Mouse (Mus musculus): ENCODE results near the gene Acpp. TPM values are rescaled to one million over a fixed set of nuclear protein-coding genes. Genes with fewer than 3 reads are reported as not detected.
"Not testable (repeated sequence)": the region's sequence is repeated elsewhere in the genome, so short reads cannot be mapped to it uniquely, and the experiment has no call there.

Gene Acpp
- polyA plus RNA-seq, 2 experiments: 0.17 to 0.20 TPM

GRCm38 (mm10) chr9:104366983-104367382 is 29.4 kb upstream of the Acpp start:
- WGBS (ENCODE audit: insufficient replicate concordance): 57% methylated on average over 2 of the region's 2 CpGs
- no peaks in the 10 kb centered on the region for H3K9me3 ChIP-seq (ENCODE audit: control insufficient read depth, low read length)

GRCm38 (mm10) chr9:104361951-104362350 is 24.4 kb upstream of the Acpp start:
- H3K27me3 ChIP-seq (ENCODE audit: control insufficient read depth, insufficient read depth, low read length); H3K9me3 ChIP-seq (ENCODE audit: control insufficient read depth, low read length); H3K36me3 ChIP-seq (replicated peaks; ENCODE audit: control insufficient read depth, insufficient read depth, low read depth); DNase-seq (ENCODE audit: low read depth in 3 of 3, low spot score in 3 of 3); H3K4me2 ChIP-seq (ENCODE audit: low read depth); H3K4me3 ChIP-seq (ENCODE audit: insufficient read depth in 1 of 2, low read depth in 2 of 2, low read length in 2 of 2); H3K9ac ChIP-seq (replicated peaks); ATAC-seq (ENCODE audit: insufficient read depth); H3K27ac ChIP-seq; H3K4me1 ChIP-seq (replicated peaks; ENCODE audit: control insufficient read depth in 2 of 2, insufficient read depth in 2 of 2, low read length in 1 of 2): not testable (repeated sequence)
- WGBS (ENCODE audit: insufficient replicate concordance): 44% methylated on average over 1 of the region's 1 CpGs

More at GRCm38 (mm10) chr9:104366983-104367382, 29.4 kb upstream of the Acpp start:
- ATAC-seq (ENCODE audit: insufficient read depth): no peak
- Histone ChIP-seq H3K4me1 (replicated peaks; ENCODE audit: control insufficient read depth in 2 of 2, insufficient read depth in 2 of 2, low read length in 1 of 2) (no peaks in the 10 kb centered on the region), H3K27ac (no peak overlapping the region), H3K4me3 (ENCODE audit: insufficient read depth in 1 of 2, low read depth in 2 of 2, low read length in 2 of 2) (no peak overlapping the region), H3K27me3 (ENCODE audit: control insufficient read depth, insufficient read depth, low read length) (no peaks in the 10 kb centered on the region), H3K4me2 (ENCODE audit: low read depth) (no peak overlapping the region), H3K9ac (replicated peaks) (no peak overlapping the region), H3K36me3 (replicated peaks; ENCODE audit: control insufficient read depth, insufficient read depth, low read depth) (no peaks in the 10 kb centered on the region)
- TF ChIP-seq CTCF (IDR thresholded peaks at IDR 0.05; ENCODE audit: low read depth) (peak; percentile 27; the same call in 1 of the 2 replicates), EP300 (IDR thresholded peaks at IDR 0.05; ENCODE audit: low read depth) (no peak)
- DNase-seq (ENCODE audit: low read depth in 3 of 3, low spot score in 3 of 3): no peak

- Histone ChIP-seq H3K36me3 (replicated peaks; ENCODE audit: control insufficient read depth, insufficient read depth, low read depth) (no peaks in the 10 kb centered on the region), H3K4me1 (replicated peaks; ENCODE audit: control insufficient read depth in 2 of 2, insufficient read depth in 2 of 2, low read length in 1 of 2) (no peaks in the 10 kb centered on the region), H3K4me3 (ENCODE audit: insufficient read depth in 1 of 2, low read depth in 2 of 2, low read length in 2 of 2) (no peak overlapping the region), H3K27ac (no peak overlapping the region), H3K4me2 (ENCODE audit: low read depth) (no peak overlapping the region), H3K27me3 (ENCODE audit: control insufficient read depth, insufficient read depth, low read length) (no peaks in the 10 kb centered on the region), H3K9ac (replicated peaks) (no peak overlapping the region), H3K9me3 (ENCODE audit: control insufficient read depth, low read length) (no peaks in the 10 kb centered on the region)
- DNase-seq (ENCODE audit: low read depth in 3 of 3, low spot score in 3 of 3): no peak
- 60% methylated on average over 17 of the region's 17 CpGs for WGBS (ENCODE audit: insufficient replicate concordance)
- ATAC-seq (ENCODE audit: insufficient read depth): no peak
- TF ChIP-seq CTCF (IDR thresholded peaks at IDR 0.05; ENCODE audit: low read depth): no peak
- TF ChIP-seq EP300 (IDR thresholded peaks at IDR 0.05; ENCODE audit: low read depth): no peak
Measured at GRCm38 (mm10) chr9:104361073-104361891, 23.7 kb upstream of the Acpp start.

GRCm38 (mm10) chr9:104360389-104360788 is 22.8 kb upstream of the Acpp start:
- H3K27me3 ChIP-seq (ENCODE audit: control insufficient read depth, insufficient read depth, low read length): no peaks in the 10 kb centered on the region
- no peak overlapping the region for H3K9ac ChIP-seq (replicated peaks)
- DNase-seq (ENCODE audit: low read depth in 3 of 3, low spot score in 3 of 3) (no peak), ATAC-seq (ENCODE audit: insufficient read depth) (no peak)
- no peaks in the 10 kb centered on the region for H3K9me3 ChIP-seq (ENCODE audit: control insufficient read depth, low read length)
- no peak overlapping the region for H3K27ac ChIP-seq
- no peaks in the 10 kb centered on the region for H3K4me1 ChIP-seq (replicated peaks; ENCODE audit: control insufficient read depth in 2 of 2, insufficient read depth in 2 of 2, low read length in 1 of 2)
- no peak overlapping the region for H3K4me3 ChIP-seq (ENCODE audit: insufficient read depth in 1 of 2, low read depth in 2 of 2, low read length in 2 of 2)
- TF ChIP-seq EP300 (IDR thresholded peaks at IDR 0.05; ENCODE audit: low read depth) (no peak), CTCF (IDR thresholded peaks at IDR 0.05; ENCODE audit: low read depth) (no peak)
- no peaks in the 10 kb centered on the region for H3K36me3 ChIP-seq (replicated peaks; ENCODE audit: control insufficient read depth, insufficient read depth, low read depth)
- H3K4me2 ChIP-seq (ENCODE audit: low read depth): no peak overlapping the region
- 62% methylated on average over 4 of the region's 4 CpGs for WGBS (ENCODE audit: insufficient replicate concordance)

GRCm38 (mm10) chr9:104355521-104356270 is 18.1 kb upstream of the Acpp start:
- H3K4me3 ChIP-seq (ENCODE audit: insufficient read depth in 1 of 2, low read depth in 2 of 2, low read length in 2 of 2): no peak overlapping the region
- no peaks in the 10 kb centered on the region for H3K27me3 ChIP-seq (ENCODE audit: control insufficient read depth, insufficient read depth, low read length)
- ATAC-seq (ENCODE audit: insufficient read depth): peak; percentile 47; the same call in 1 of the 2 replicates
- no peaks in the 10 kb centered on the region for H3K36me3 ChIP-seq (replicated peaks; ENCODE audit: control insufficient read depth, insufficient read depth, low read depth)
- WGBS (ENCODE audit: insufficient replicate concordance): 68% methylated on average over 8 of the region's 8 CpGs
- no peak overlapping the region for H3K4me2 ChIP-seq (ENCODE audit: low read depth)
- TF ChIP-seq EP300 (IDR thresholded peaks at IDR 0.05; ENCODE audit: low read depth) (0 out of 2 replicates have a peak, but pooled peaks have one; percentile 23), CTCF (IDR thresholded peaks at IDR 0.05; ENCODE audit: low read depth) (no peak)
- H3K27ac ChIP-seq: no peak overlapping the region
- H3K9ac ChIP-seq (replicated peaks): no peak overlapping the region
- H3K9me3 ChIP-seq (ENCODE audit: control insufficient read depth, low read length): no peaks in the 10 kb centered on the region
- no peak for DNase-seq (ENCODE audit: low read depth in 3 of 3, low spot score in 3 of 3)
- no peaks in the 10 kb centered on the region for H3K4me1 ChIP-seq (replicated peaks; ENCODE audit: control insufficient read depth in 2 of 2, insufficient read depth in 2 of 2, low read length in 1 of 2)

Measured in liver, embryonic 14.5 days (tissue).